Mouse (Mus musculus): ENCODE data around the gene Coq9.

Coq9 gene

GRCm38 (mm10) chr8:94871108-94871894, 33.2 kb downstream of the Coq9 start:
- DNase-seq: peak; percentile 65

DNA sequence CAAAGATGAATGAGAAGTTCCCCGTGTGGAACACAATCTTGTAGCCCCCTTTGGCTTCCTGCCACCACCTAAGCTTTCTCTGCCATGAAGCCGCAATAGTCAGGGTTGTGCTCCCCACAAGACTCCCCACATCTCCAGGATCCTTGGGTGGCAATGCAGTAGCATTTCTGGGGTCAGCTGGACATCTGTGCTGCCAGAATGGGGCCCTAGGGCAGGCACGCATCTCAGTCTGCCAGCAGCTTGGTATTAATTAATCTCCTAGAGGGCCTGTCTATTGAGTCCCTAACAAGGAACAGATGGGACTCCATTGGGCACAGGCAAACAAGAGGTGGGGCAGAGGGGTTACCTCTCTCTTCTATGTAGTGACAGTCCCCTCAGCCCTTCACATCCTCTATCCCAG, 34.0 kb downstream of the Coq9 start:
- no peak for DNase-seq

DNA sequence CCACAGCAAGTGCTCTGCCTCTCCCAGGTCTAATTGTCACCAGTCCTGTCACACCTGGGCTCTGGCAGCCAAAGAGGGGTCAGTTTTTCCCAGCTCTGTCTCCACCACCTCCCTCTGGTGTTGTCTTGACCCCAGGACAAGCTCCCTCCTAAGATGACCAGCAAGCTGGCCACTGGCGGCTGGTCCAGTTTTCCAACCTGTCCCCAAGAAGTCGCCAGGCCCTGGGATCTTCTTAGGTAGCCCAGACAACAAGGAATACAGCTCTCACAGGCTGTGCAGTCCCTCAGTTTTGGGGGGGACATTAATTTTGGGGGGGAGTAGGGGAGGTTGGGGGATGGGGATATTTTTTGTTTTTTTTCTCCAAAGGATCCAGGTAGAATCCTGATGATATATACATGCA, 34.5 kb downstream of the Coq9 start:
- DNase-seq: no peak

GRCm38 (mm10) chr8:94874358-94874757, 36.2 kb downstream of the Coq9 start:
- peak; percentile 53 for DNase-seq

- peak; percentile 32 for DNase-seq
These were observed 37.2 kb downstream of the Coq9 start for GRCm38 (mm10) chr8:94875096-94875870.

DNA sequence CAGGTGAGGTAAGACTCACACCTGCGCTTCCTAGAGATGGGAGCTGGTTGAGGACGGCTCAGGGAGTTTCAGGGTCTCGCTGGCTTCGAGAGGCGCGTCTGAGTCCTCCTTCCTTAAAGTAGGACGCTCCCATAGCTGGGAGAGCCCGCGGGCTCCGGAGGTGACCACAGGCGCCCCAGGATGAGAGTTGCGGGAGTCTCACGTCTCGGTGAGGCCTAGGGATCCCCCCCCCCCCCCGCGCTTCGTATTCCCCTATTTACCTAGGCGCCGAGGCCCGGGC, 37.7 kb downstream of the Coq9 start:
- no peak for DNase-seq

DNA sequence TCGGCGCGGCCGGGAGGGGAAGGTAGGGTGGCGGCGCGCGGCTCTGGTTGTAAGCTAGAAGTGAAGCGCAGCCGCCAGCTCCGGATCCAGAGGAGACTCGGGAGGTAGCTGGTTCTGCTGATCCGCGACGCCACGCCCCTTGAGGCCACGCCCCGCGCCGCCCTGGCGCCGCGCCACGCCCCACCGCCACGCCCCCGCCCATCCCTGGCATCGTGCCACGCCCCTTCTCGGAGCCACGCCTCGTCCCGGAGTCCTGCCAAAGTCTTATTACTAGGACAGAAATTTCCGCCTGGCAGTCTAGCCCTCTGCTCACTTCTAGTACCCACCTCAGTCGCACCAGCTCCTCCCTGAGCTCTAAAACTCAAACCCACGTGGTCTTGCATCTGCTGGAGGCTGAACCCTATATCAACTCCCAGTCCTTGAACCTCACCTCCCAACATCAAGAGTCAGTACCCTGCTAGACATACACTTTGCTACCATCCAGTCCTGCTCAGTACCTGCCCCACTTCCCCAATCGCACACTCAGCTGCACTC, 38.1 kb downstream of the Coq9 start, which contains the start of gene Dok4:
Gene Dok4, minus strand, starts transcription at position 134 of the 534 bp plus-strand sequence.
- DNase-seq: peak; percentile 54

DNA sequence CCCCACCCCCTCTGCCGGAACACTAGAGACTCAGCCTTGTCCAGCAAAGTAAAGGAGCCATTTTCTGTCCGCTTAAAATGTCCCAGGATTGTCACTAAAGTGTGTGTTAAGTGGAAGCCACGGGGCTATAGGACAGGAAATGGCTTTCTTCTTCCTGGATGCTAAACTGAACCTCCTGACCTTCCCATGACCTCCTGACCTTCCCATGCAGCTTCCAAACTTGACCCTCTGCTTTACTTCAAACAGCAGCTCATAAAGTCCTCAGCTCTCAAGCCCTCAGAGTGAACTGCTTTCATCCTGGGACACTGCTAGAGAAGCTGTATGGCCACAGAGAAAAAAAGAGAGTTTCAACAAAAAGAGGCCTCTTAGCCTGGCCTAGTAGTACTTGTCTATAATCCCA, 38.7 kb downstream of the Coq9 start:
- peak; percentile 4 for DNase-seq

DNA sequence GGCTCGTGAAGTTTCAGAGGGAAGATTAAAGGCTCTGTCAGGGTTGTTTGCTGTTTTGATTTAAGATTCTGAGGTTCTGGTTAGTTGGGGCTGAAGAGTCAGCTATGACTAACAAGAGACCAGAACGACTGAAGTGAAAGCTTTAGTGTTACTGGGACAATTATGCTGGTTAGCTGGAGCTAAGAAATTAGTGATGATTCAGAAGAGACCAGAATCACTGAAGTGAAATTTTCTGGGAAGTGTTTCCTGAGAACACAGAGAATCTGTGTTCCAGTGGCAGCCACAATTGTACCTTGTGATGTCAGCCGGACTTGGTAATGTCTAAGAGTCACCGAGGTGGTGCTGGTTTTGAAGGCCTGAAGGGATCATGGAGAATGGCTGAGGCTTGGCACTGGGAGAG, 42.6 kb downstream of the Coq9 start:
- no peak for DNase-seq

DNA sequence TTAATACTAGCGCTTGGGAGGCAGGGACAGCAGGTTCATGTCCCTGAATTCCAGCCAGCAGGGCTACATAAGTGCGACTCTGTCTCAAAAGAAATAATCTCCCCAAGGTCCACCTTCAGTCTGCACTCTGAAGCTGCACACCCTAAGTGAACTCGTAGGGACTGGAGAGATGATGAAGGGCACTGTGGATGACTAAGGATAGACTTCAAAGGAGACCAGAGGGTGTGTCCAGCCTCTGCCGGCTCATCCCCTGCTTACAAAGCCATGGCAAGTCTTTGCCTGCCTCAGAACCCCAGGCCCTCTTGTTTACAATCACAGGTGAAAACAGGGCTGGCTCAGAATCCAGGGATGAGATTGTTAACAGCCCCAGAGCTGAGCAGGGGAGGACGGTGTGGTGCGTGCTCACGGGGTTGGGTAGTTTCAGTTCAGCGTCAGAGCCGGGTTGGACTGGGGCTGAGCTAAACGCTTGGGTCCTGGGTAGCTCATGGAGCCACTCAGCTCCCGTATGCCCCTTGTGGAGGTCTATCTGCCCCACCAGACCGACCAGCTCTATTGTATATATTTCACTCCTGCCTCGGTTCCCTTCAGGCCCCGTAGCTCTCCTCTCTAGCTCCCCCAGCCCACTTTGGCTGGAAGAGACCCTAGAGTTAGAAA, 50.4 kb downstream of the Coq9 start:
- no peak for DNase-seq

GRCm38 (mm10) chr8:94892917-94893316, 54.8 kb downstream of the Coq9 start:
- no peak for DNase-seq

- DNase-seq: no peak
These were observed 61.1 kb downstream of the Coq9 start for GRCm38 (mm10) chr8:94899262-94899661.

DNA sequence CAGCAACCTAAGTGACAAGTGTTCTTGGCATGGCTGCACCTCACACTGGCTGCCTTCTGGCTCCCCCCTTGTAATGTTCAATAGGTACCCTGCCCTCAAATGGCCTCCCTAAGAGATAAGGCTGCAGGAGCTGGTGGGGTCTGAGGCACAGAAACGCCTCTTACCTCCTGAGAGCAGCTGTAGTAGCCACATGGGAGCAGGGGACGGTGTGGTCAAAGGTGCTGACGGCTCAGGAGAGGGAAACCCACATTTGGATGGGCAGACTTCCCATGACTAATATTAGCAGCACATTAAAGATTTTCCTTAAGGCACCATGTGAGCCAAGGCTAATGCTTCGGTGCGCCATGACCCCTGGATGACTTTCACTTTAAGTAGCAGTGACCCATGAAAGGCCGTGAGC, 62.5 kb downstream of the Coq9 start:
- DNase-seq: no peak

- no peak for DNase-seq
These were observed 62.9 kb downstream of the Coq9 start for GRCm38 (mm10) chr8:94901031-94901430.

GRCm38 (mm10) chr8:94903709-94904108, 65.6 kb downstream of the Coq9 start:
- no peak for DNase-seq

Data from cerebellum, adult 11-12 months (tissue).